Mouse (Mus musculus) heart, postnatal 0 days (tissue): ENCODE results near the gene Pcbp1.
A peak's percentile ranks its signal among the peaks of the same experiment; 100 is the strongest.

Experiments
- CTCF ChIP-seq: IDR thresholded peaks from 2 replicates; pipeline ENCODE4 v1.5.1; 2016; ENCODE audit warnings: antibody characterized with exemption, control low read depth, low read depth
- EP300 ChIP-seq: IDR thresholded peaks from 2 replicates; pipeline ENCODE4 v1.6.1; 2016; ENCODE audit warnings: antibody characterized with exemption, low read depth

DNA sequence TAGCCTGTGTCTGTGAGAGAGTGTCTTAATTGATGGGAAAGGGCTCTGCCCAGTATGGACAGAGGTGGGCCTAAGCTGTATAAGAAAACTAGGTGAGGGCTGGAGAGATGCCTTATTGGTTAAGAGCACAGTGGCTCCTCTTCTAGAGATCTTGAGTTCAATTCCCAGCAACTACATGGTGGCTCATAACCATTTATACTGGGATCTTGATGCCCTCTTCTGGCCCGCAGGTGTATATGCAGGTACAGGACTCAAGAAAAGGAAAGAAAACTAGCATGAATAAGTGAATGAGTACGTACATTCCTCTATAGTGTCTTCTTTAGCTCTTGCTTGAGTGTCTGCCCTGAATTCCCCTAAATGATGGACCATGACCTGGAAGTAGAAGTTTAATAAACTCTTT lies 15.5 kb upstream of the Pcbp1 start:
- 0 out of 2 replicates have a peak, but pooled peaks have one; percentile 15 for TF ChIP-seq CTCF
- TF ChIP-seq EP300: no peak
